Mouse (Mus musculus): Measurements from ENCODE around the gene Fndc3b. TPM values are rescaled to one million over a fixed set of nuclear protein-coding genes. Genes with fewer than 3 reads are reported as not detected.

Gene Fndc3b
- polyA plus RNA-seq, 1 experiment = 5.0 TPM

- no peak overlapping the region for H3K27ac ChIP-seq (ENCODE audit: control insufficient read depth, insufficient read depth, low read depth, low read length)
Measured at GRCm38 (mm10) chr3:27686732-27687491, 24.2 kb downstream of the Fndc3b start.

GRCm38 (mm10) chr3:27685650-27686208, 25.4 kb downstream of the Fndc3b start:
- Histone ChIP-seq H3K4me3 (ENCODE audit: control insufficient read depth, low read depth, low read length) (no peak overlapping the region), H3K27me3 (ENCODE audit: control insufficient read depth, insufficient read depth, low read length) (no peaks in the 10 kb centered on the region), H3K36me3 (ENCODE audit: control insufficient read depth, insufficient read depth, low read length) (no peaks in the 10 kb centered on the region), H3K4me1 (ENCODE audit: control insufficient read depth, insufficient read depth, low read length) (peaks cover 4% of the 10 kb centered on the region), H3K27ac (ENCODE audit: control insufficient read depth, insufficient read depth, low read depth, low read length) (no peak overlapping the region)
- no peak for TF ChIP-seq CTCF (IDR thresholded peaks at IDR 0.05; ENCODE audit: control insufficient read depth, insufficient read depth, insufficient replicate concordance, low read depth, low read length)
- TF ChIP-seq POLR2A (IDR thresholded peaks at IDR 0.05; ENCODE audit: control insufficient read depth, low read depth, low read length) = no peak

More at GRCm38 (mm10) chr3:27686732-27687491, 24.2 kb downstream of the Fndc3b start:
- H3K4me3 ChIP-seq (ENCODE audit: control insufficient read depth, low read depth, low read length) = no peak overlapping the region
- no peaks in the 10 kb centered on the region for H3K27me3 ChIP-seq (ENCODE audit: control insufficient read depth, insufficient read depth, low read length)
- H3K4me1 ChIP-seq (ENCODE audit: control insufficient read depth, insufficient read depth, low read length) = peaks cover 4% of the 10 kb centered on the region
- TF ChIP-seq CTCF (IDR thresholded peaks at IDR 0.05; ENCODE audit: control insufficient read depth, insufficient read depth, insufficient replicate concordance, low read depth, low read length) (no peak), POLR2A (IDR thresholded peaks at IDR 0.05; ENCODE audit: control insufficient read depth, low read depth, low read length) (no peak)
- no peaks in the 10 kb centered on the region for H3K36me3 ChIP-seq (ENCODE audit: control insufficient read depth, insufficient read depth, low read length)

GRCm38 (mm10) chr3:27685134-27685533, 26.0 kb downstream of the Fndc3b start:
- Histone ChIP-seq H3K27ac (ENCODE audit: control insufficient read depth, insufficient read depth, low read depth, low read length) (no peak overlapping the region), H3K36me3 (ENCODE audit: control insufficient read depth, insufficient read depth, low read length) (no peaks in the 10 kb centered on the region)

GRCm38 (mm10) chr3:27683374-27683773, 27.7 kb downstream of the Fndc3b start:
- Histone ChIP-seq H3K27ac (ENCODE audit: control insufficient read depth, insufficient read depth, low read depth, low read length) (no peak overlapping the region), H3K27me3 (ENCODE audit: control insufficient read depth, insufficient read depth, low read length) (no peaks in the 10 kb centered on the region), H3K4me1 (ENCODE audit: control insufficient read depth, insufficient read depth, low read length) (no peaks in the 10 kb centered on the region; the same call in 1 of the 2 replicates), H3K36me3 (ENCODE audit: control insufficient read depth, insufficient read depth, low read length) (no peaks in the 10 kb centered on the region), H3K4me3 (ENCODE audit: control insufficient read depth, low read depth, low read length) (no peak overlapping the region)
- TF ChIP-seq CTCF (IDR thresholded peaks at IDR 0.05; ENCODE audit: control insufficient read depth, insufficient read depth, insufficient replicate concordance, low read depth, low read length) (no peak), POLR2A (IDR thresholded peaks at IDR 0.05; ENCODE audit: control insufficient read depth, low read depth, low read length) (no peak)

More at GRCm38 (mm10) chr3:27685134-27685533, 26.0 kb downstream of the Fndc3b start:
- Histone ChIP-seq H3K4me1 (ENCODE audit: control insufficient read depth, insufficient read depth, low read length) (peaks cover 2% of the 10 kb centered on the region), H3K4me3 (ENCODE audit: control insufficient read depth, low read depth, low read length) (no peak overlapping the region), H3K27me3 (ENCODE audit: control insufficient read depth, insufficient read depth, low read length) (no peaks in the 10 kb centered on the region)
- TF ChIP-seq CTCF (IDR thresholded peaks at IDR 0.05; ENCODE audit: control insufficient read depth, insufficient read depth, insufficient replicate concordance, low read depth, low read length) = no peak
- no peak for TF ChIP-seq POLR2A (IDR thresholded peaks at IDR 0.05; ENCODE audit: control insufficient read depth, low read depth, low read length)

GRCm38 (mm10) chr3:27677574-27677973, 33.5 kb downstream of the Fndc3b start:
- Histone ChIP-seq H3K27ac (ENCODE audit: control insufficient read depth, insufficient read depth, low read depth, low read length) (no peak overlapping the region), H3K27me3 (ENCODE audit: control insufficient read depth, insufficient read depth, low read length) (no peaks in the 10 kb centered on the region), H3K36me3 (ENCODE audit: control insufficient read depth, insufficient read depth, low read length) (no peaks in the 10 kb centered on the region), H3K4me3 (ENCODE audit: control insufficient read depth, low read depth, low read length) (no peak overlapping the region), H3K4me1 (ENCODE audit: control insufficient read depth, insufficient read depth, low read length) (no peaks in the 10 kb centered on the region; the same call in 1 of the 2 replicates)
- no peak for TF ChIP-seq POLR2A (IDR thresholded peaks at IDR 0.05; ENCODE audit: control insufficient read depth, low read depth, low read length)
- no peak for TF ChIP-seq CTCF (IDR thresholded peaks at IDR 0.05; ENCODE audit: control insufficient read depth, insufficient read depth, insufficient replicate concordance, low read depth, low read length)

GRCm38 (mm10) chr3:27673660-27674059, 37.4 kb downstream of the Fndc3b start:
- H3K27ac ChIP-seq (ENCODE audit: control insufficient read depth, insufficient read depth, low read depth, low read length) = no peak overlapping the region
- no peaks in the 10 kb centered on the region; the same call in 1 of the 2 replicates for H3K4me1 ChIP-seq (ENCODE audit: control insufficient read depth, insufficient read depth, low read length)

GRCm38 (mm10) chr3:27670416-27670815, 40.7 kb downstream of the Fndc3b start:
- Histone ChIP-seq H3K27ac (ENCODE audit: control insufficient read depth, insufficient read depth, low read depth, low read length) (no peak overlapping the region), H3K36me3 (ENCODE audit: control insufficient read depth, insufficient read depth, low read length) (no peaks in the 10 kb centered on the region), H3K4me1 (ENCODE audit: control insufficient read depth, insufficient read depth, low read length) (no peaks in the 10 kb centered on the region; the same call in 1 of the 2 replicates), H3K4me3 (ENCODE audit: control insufficient read depth, low read depth, low read length) (no peak overlapping the region), H3K27me3 (ENCODE audit: control insufficient read depth, insufficient read depth, low read length) (no peaks in the 10 kb centered on the region)
- TF ChIP-seq CTCF (IDR thresholded peaks at IDR 0.05; ENCODE audit: control insufficient read depth, insufficient read depth, insufficient replicate concordance, low read depth, low read length) = no peak
- no peak for TF ChIP-seq POLR2A (IDR thresholded peaks at IDR 0.05; ENCODE audit: control insufficient read depth, low read depth, low read length)

More at GRCm38 (mm10) chr3:27673660-27674059, 37.4 kb downstream of the Fndc3b start:
- H3K36me3 ChIP-seq (ENCODE audit: control insufficient read depth, insufficient read depth, low read length) = no peaks in the 10 kb centered on the region
- no peak overlapping the region for H3K4me3 ChIP-seq (ENCODE audit: control insufficient read depth, low read depth, low read length)
- TF ChIP-seq POLR2A (IDR thresholded peaks at IDR 0.05; ENCODE audit: control insufficient read depth, low read depth, low read length) = no peak
- no peak for TF ChIP-seq CTCF (IDR thresholded peaks at IDR 0.05; ENCODE audit: control insufficient read depth, insufficient read depth, insufficient replicate concordance, low read depth, low read length)
- no peaks in the 10 kb centered on the region for H3K27me3 ChIP-seq (ENCODE audit: control insufficient read depth, insufficient read depth, low read length)
